Mouse (Mus musculus): ENCODE results near the gene Kifc3.

Kifc3 gene

GRCm38 (mm10) chr8:95064531-95064930 lies 138.1 kb downstream of the Kifc3 start:
- peak; percentile 61 to 73 for DNase-seq

DNA sequence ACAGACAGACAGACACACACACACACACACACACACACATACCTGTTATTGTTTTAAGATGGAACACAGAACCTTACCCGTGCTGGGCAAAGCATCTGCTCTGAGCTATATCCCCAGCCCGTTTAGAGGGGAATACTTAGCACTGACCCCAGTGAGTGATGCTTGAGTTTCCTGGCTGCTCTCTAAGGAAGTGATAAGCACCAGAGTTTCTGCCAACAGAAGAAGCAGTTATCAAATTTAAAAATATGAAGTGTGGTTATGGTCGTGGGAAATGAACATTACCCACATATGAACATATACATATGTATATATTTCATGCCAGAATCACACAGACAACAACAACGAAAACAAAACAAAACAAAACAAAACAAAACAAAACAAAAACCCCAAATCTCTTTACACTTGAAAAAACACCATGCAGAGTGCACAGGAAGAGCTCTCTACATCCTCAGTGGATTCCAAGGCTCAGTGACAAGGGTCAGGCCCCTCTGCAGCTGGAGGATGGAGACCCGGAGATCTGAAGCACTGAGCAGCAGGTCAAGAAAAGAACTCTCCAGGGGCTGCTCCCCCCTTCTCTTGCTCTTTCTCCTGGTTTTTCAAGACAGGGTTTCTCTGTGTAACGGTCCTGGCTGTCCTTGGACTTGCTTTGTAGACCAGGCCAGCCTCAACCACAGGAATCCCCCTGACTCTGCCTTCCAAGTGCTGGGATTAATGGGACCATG lies 142.6 kb downstream of the Kifc3 start:
- DNase-seq: no peak

GRCm38 (mm10) chr8:95058661-95059060 lies 144.0 kb downstream of the Kifc3 start:
- no peak for DNase-seq

DNA sequence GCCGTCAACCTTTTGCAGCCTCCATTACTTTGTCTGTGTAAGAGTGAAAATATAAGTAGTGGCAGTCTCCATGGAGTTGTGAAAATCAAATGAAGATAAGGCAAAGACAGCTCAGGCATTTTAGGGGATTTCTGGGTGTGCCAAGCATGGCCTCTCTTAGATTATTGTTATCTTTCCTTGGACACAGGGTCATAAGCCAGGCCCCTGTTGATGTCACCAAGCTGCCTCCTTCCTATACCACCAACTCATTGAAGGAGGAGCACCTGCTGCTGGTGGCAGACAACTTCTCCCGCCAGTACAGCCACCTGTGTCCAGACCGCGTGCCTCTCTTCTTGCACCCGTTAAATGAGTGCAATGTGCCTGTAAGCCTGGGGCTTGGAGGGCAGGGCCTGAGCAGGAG lies 146.2 kb downstream of the Kifc3 start:
- no peak for DNase-seq

DNA sequence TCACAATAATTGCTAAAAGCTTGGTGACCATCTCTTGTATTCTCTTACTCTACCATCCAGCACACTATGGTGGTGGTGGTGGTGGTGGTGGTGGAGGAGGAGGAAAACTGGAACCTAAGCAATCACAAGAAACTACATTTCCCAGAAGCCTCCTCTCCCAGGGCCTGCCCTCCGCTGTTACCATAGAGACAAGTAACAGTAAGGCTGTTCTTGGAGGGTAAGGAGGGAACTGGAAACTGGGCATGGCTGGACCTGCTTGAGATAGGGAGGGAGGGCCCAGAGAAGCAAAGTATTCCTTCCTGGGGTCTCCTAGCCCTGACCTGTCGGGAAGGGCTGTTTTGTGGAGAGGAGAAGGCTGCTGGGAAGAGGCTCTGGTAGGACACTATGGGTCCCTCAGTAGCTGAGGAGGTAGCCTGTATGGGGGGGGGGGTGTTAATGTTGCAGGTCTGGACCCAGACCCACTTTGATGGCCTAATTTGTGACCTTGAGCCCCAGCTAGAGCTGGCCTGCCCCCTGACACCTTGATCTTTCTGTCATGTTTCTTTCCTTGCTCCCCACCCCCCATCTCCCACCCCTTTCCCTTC lies 147.6 kb downstream of the Kifc3 start, which contains the start of gene Drc7:
TSS of gene Drc7 (plus strand) at position 177 of the 584 bp plus-strand sequence.
- DNase-seq: no peak

DNA sequence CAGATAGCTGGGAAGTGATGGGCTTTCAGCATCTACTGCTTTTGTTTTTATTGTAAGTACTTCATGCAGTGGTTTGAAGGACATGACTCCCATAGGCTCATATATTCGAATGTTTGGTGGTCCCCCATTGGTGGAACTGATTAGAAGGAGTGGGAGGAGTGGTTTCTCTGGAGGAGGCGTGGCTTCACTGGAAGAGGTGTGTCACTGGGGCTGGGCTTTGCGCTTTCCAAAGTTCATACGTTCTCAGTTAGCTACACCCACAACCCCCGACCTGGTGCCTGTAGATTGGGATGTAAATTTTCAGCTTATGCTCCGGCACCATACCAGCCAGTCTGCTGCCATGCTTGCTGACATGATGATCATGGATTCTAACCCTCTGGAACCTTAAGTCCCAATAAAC lies 148.2 kb downstream of the Kifc3 start:
- no peak for DNase-seq

All from cerebellum, adult 18-20 months (tissue).